Mouse (Mus musculus) myocyte (in vitro differentiated cells): ENCODE measurements around the gene Clec16a.

Source experiments
- E2F4 ChIP-seq: IDR thresholded peaks from one replicate; pipeline ENCODE4 v1.6.1; 2011; ENCODE audit warnings: mild to moderate bottlenecking, control low read depth, moderate library complexity; ENCODE audit not compliant: insufficient read depth
- POLR2A ChIP-seq: IDR thresholded peaks from one replicate; pipeline ENCODE4 v1.6.1; 2011; ENCODE audit warnings: low read depth, mild to moderate bottlenecking, control low read depth, moderate library complexity; ENCODE audit not compliant: insufficient read length

DNA sequence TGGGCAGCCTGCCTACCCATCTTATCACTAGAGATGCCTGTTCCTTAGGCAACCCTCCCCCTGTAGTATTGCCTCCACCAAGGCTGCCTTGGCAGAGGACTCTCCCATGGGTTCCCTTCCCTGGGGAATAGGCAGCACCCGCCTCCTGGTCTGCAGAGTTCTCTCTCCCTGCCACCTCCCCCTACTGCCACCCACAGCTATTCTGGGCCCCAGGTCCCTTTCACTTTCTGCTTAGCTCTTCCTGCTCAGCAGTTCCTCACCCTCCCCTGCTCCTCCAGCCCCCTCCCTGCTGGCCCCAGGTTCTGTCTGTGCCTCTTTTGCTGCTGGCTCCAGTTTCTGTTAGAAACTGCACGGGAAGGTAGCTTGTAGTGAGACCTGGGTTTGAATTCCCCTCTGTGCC lies 224.5 kb downstream of the Clec16a start:
- no peak for TF ChIP-seq E2F4
- no peak for TF ChIP-seq POLR2A
